Mouse (Mus musculus) adipose tissue, adult 10 weeks (tissue): Measurements from ENCODE around the gene Cep170. TPM values are rescaled to one million over a fixed set of nuclear protein-coding genes. Genes with fewer than 3 reads are reported as not detected.

ENCODE experiments used
- polyA plus RNA-seq: library from polyadenylated mRNA; stranded (reverse); fragments of 350-450 nt; fragmentation: Illumina TruSeq; extraction: RNeasy Lipid Tissue Mini Kit (QIAGEN cat#74804); gene quantifications from one replicate; pipeline ENCODE4 v1.2.3, GENCODE M21; 2014; ENCODE audit warnings: low read depth, low replicate concordance

Cep170 gene
- 15.8 TPM for polyA plus RNA-seq

DNA sequence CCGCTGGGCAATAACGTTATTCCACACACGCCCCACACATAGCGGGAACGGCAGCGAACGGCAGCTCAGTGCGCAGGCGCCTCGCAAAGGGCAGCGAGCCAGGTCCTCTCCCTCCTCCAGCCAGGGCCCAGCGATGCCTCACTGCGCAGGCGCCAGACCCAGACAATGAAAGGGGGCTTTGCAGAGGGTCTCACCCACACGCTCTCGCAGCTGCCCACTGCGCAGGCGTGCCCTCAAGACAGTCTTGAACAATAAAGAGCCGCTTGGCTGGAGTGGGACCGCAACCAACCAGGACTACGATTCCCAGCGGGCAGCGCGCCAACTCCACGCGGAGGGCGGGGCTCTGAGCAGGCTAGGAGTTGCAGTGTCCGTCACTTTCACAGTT, at the start of gene Cep170:
Cep170 (minus strand) TSS at position 32 of the 385 bp plus-strand sequence.

GRCm38 (mm10) chr1:176814591-176815062, 760 bp upstream of the Cep170 start, which contains the start of gene Sdccag8:
Gene Sdccag8 (plus strand): TSS chr1:176814660.

Other genes starting within 250 kb of the Cep170 start
- 9.2 TPM for gene Sdccag8, start 593 bp upstream of the Cep170 start, polyA plus RNA-seq